8 mouse cellular contexts compared by ENCODE assay signal in genomic region chr4:119109640-119110039, GRCm38 (mm10). TPM values are rescaled to one million over a fixed set of nuclear protein-coding genes. Genes with fewer than 3 reads are reported as not detected.
A peak's percentile ranks its signal among the peaks of the same experiment; 100 is the strongest.
DNase-seq lines count a peak whose midpoint lies in the region; ATAC-seq lines count a peak whose summit lies in the region.

No protein-coding gene starts in this region.

- ATAC-seq in kidney, embryonic 14.5 days (ENCODE audit: low FRiP score, low TSS enrichment), result no peak
- ATAC-seq in hindbrain, embryonic 13.5 days (ENCODE audit: low FRiP score), result no peak
- no peak for ATAC-seq in midbrain, embryonic 13.5 days

- peak overlapping the region; percentile 60 for H3K4me2 ChIP-seq in kidney, embryonic 14.5 days (replicated peaks; ENCODE audit: low read depth, low read length)
- peak overlapping the region; percentile 74 for H3K4me2 ChIP-seq in hindbrain, embryonic 13.5 days
- peak overlapping the region; percentile 75 for H3K4me2 ChIP-seq in midbrain, embryonic 13.5 days (replicated peaks)

- H3K27ac ChIP-seq in kidney, embryonic 14.5 days (ENCODE audit: low read depth, low read length), result no peak overlapping the region
- H3K27ac ChIP-seq in brown adipose tissue, adult 24 weeks (replicated peaks; ENCODE audit: low read depth, low read length), result no peak overlapping the region
- no peak overlapping the region; the same call in 1 of the 2 replicates for H3K27ac ChIP-seq in hindbrain, embryonic 13.5 days
- H3K27ac ChIP-seq in midbrain, embryonic 13.5 days, result no peak overlapping the region

- WGBS in kidney, embryonic 14.5 days, result 11% methylated on average over 11 of the region's 11 CpGs
- WGBS in hindbrain, embryonic 13.5 days, result 3% methylated on average over 11 of the region's 11 CpGs
- WGBS in midbrain, embryonic 13.5 days, result 5% methylated on average over 11 of the region's 11 CpGs

- peak overlapping the region; percentile 67 for H3K4me3 ChIP-seq in kidney, embryonic 14.5 days (ENCODE audit: low read length)
- H3K4me3 ChIP-seq in brown adipose tissue, adult 24 weeks (ENCODE audit: insufficient read depth, low read depth, low read length), result peak overlapping the region; percentile 91
- peak overlapping the region; percentile 72 for H3K4me3 ChIP-seq in hindbrain, embryonic 13.5 days
- peak overlapping the region; percentile 76 for H3K4me3 ChIP-seq in midbrain, embryonic 13.5 days (replicated peaks)

- DNase-seq in kidney, adult 11 months, result no peak
- no peak for DNase-seq in T-cell, adult 2 months (ENCODE audit: low spot score)
- DNase-seq in right cerebral cortex, postnatal 14 days, result no peak
- DNase-seq in ovary, postnatal 10 days (ENCODE audit: low spot score), result no peak

- peaks cover 17% of the 10 kb centered on the region; the same call in 1 of the 2 replicates for H3K36me3 ChIP-seq in kidney, embryonic 14.5 days (ENCODE audit: control insufficient read depth, insufficient read depth, low read length)
- H3K36me3 ChIP-seq in hindbrain, embryonic 13.5 days, result no peaks in the 10 kb centered on the region
- no peaks in the 10 kb centered on the region for H3K36me3 ChIP-seq in midbrain, embryonic 13.5 days

- H3K27me3 ChIP-seq in kidney, embryonic 14.5 days (ENCODE audit: control insufficient read depth, insufficient read depth, low read length), result no peaks in the 10 kb centered on the region
- peaks cover 2% of the 10 kb centered on the region; the same call in 1 of the 2 replicates for H3K27me3 ChIP-seq in hindbrain, embryonic 13.5 days
- H3K27me3 ChIP-seq in midbrain, embryonic 13.5 days, result no peaks in the 10 kb centered on the region

- H3K9ac ChIP-seq in kidney, embryonic 14.5 days (ENCODE audit: low read depth, low read length), result peak overlapping the region; percentile 76
- peak overlapping the region; percentile 85 for H3K9ac ChIP-seq in hindbrain, embryonic 13.5 days
- peak overlapping the region; percentile 78 for H3K9ac ChIP-seq in midbrain, embryonic 13.5 days (replicated peaks)

- H3K9me3 ChIP-seq in kidney, embryonic 14.5 days (ENCODE audit: control insufficient read depth, low read length), result no peaks in the 10 kb centered on the region
- H3K9me3 ChIP-seq in hindbrain, embryonic 13.5 days, result no peaks in the 10 kb centered on the region
- H3K9me3 ChIP-seq in midbrain, embryonic 13.5 days, result no peaks in the 10 kb centered on the region

- peaks cover 32% of the 10 kb centered on the region for H3K4me1 ChIP-seq in kidney, embryonic 14.5 days (ENCODE audit: control insufficient read depth, insufficient read depth, low read length)
- peaks cover 3% of the 10 kb centered on the region; the same call in 1 of the 2 replicates for H3K4me1 ChIP-seq in brown adipose tissue, adult 24 weeks (ENCODE audit: control insufficient read depth, insufficient read depth, insufficient read length, low read length)
- H3K4me1 ChIP-seq in hindbrain, embryonic 13.5 days (replicated peaks), result peaks cover 60% of the 10 kb centered on the region
- H3K4me1 ChIP-seq in midbrain, embryonic 13.5 days (replicated peaks), result peaks cover 54% of the 10 kb centered on the region

RNA-seq across cellular contexts. Expression of gene Slc2a1, which starts 1.1 kb away (rescaled TPM):
- polyA plus RNA-seq in kidney, embryonic 14.5 days (2014; fragmentation: Nextera tagmentation; extraction: Ambion mirVana), result 53.6 and 74.1 TPM in 2 replicates
- 2.8 and 7.4 TPM in 2 replicates for polyA plus RNA-seq in brown adipose tissue, adult 24 weeks (2012; ENCODE audit: insufficient read depth, insufficient read length, missing spikeins)
- 94.4 and 96.5 TPM in 2 replicates for polyA plus RNA-seq in hindbrain, embryonic 13.5 days (2015; fragmentation: Nextera tagmentation; extraction: Ambion mirVana)
- polyA plus RNA-seq in midbrain, embryonic 13.5 days (2015; fragmentation: Nextera tagmentation; extraction: Ambion mirVana), result 88.6 and 104 TPM in 2 replicates
